Mouse (Mus musculus): Measurements from ENCODE around the gene Erich2.

The Erich2 gene

DNA sequence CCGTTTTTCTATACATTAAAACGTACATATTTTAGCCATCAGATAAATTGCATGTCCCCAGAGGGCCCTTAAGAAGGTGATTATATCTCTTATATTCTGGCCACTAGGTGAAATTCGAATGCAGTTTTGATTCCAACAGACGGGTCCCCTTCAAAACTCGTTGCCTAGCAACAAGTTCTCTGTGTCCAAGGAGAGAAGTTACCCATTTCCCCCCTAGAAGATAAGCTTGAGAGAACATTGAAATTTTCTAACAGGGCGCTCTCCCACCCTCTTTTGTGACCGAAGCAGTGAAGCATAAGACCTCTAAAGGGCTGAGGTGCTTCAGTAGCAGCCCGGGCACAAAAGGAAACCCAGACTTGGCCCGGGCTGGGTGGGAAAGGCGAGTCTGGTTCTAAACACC, at the start of gene Erich2:
TSS of gene Erich2 (plus strand) at position 324 of the 400 bp plus-strand sequence.
- no peak for DNase-seq (ENCODE audit: low read depth, low spot score)

DNA sequence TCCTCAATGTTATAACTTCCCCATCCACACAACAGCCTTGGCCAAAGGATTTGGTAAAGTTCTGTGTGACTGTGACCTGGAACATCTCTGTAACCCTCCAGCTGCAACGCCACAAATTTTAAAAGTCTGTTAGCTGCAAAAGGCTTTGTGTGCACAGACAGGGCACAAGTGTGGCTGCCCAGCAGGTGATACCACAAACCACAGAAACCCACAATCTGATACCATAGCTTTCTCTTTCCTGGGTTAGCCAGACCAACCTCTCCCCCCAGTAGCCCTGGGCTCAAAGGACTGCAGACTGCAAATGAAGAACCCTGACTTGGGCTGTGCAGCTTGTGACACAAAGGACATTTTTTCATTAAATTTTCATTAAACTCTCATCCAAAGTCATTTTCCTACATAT, 45.0 kb upstream of the Erich2 start:
- no peak for DNase-seq (ENCODE audit: low read depth, low spot score)

DNA sequence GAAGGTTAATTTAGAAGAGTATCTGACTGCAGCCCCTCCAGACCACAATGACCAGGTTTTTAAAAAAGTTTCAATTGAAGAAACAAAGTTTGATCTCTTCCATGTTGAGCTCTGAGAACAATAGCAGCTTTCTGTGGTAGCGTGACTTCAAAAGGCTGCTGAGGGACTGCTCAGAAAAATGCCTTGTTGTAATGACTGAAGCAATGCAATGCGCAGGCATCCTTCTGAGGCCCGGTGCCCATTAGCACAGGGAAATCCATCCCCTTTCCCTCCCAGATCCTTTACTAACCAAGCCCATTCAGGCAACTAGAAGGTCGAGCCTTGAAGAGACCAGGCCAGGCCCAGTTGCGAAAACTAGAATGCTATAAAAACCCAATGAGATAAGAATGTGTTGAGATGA, 37.5 kb upstream of the Erich2 start:
- no peak for DNase-seq (ENCODE audit: low read depth, low spot score)

DNA sequence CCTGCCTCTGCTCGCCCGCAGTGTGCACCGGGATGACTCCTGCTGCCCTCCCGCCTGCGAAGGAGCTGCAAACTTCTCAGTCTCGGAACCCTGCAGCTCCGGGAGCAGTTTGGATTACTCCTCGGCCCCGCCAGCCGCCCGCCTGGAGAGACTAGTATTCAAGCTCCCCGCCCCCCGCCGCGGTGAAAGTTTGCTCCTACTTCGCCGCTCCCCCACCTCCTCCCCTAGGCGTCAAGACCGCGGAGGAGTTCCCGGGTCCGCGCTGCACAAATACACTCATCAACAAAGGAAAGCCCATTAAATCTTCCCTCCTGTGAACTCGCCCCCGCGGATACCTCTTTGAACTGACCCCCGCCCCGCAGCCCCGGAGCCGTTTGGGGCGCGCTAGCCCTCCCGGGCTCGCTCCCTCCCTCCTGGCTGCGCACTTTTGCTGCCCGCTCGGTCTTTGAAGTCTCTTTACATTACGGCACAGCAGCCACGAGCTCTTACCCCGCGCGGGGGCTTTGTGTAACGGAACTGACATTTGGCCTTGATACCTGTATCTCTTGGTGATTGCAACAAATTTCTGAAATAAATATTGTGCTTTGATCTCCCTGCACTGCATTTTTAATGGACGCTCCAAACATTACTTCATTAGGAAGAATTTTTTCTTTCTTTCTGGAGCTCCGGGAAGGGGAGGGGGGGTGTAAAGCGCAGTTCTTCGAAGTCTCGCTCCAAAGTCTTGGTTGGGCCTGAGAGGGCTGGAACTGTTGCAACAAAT, 36.6 kb upstream of the Erich2 start:
- no peak for DNase-seq (ENCODE audit: low read depth, low spot score)

DNA sequence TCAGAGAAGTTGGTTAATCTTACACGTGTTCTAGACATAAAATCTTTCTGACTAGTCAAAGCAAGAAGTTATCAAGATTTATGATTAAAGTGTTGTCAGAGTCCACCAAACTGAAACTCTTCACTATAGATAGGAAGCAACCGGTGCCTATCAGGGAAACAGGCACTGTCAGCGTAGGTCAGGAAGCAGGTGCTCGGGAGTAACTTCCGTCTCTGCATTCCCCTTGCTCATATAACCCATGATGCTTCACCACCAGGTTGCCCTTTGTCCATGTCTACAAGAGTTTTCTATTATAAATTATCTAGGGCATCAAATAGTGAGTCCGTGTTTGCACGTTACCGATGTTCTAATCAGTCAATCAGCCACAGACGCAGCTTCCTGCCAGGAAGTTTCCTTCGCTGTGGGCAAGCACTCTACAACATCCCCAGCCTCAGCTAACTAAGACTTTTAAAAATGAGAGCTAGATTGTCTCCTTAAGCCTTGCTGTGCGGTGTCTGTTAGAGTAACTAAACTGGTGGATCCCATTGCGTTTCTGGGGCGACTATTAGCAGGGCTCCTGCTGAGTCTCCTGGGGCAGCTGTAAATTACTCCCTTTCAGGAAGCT, 10.8 kb upstream of the Erich2 start:
- no peak for DNase-seq (ENCODE audit: low read depth, low spot score)

DNA sequence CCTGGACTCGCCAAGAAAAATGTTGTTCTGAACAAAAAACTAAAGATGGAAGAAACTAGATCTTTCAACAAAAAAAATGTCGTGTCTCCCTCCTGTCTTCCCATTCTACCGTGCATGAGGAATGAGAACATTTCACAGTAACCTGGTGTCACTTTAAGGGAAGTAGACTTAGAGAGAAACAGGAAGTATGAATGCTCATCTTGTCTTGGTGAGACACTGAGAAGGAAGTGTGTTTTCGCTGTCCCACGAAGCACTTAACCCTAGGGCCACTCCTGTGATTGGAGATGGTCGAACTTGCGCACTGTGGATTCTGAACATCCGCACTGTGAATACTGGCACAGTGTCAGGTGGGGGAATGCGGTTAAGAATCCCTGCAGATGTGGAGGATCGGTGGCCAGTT, 5.2 kb upstream of the Erich2 start:
- peak; percentile 22 for DNase-seq (ENCODE audit: low read depth, low spot score)

DNA sequence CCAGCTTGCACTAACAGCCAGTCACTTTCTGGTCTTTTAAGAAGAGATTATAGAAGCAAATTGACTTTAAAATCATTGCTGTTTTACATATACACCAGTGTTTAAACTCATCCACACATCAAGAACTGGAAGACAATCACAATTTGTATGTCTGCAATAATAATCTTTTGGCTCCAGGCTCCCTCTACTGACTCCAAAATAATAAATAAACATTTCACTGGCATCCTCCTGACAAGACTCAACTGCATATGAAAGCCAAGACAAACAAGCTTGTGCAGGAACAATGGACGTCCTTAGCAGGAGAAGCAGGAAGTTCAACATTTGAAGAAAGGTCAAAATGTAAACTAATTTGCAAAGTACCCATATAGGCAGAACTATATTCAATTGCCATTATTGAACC, 3.4 kb upstream of the Erich2 start:
- DNase-seq (ENCODE audit: low read depth, low spot score) = no peak

DNA sequence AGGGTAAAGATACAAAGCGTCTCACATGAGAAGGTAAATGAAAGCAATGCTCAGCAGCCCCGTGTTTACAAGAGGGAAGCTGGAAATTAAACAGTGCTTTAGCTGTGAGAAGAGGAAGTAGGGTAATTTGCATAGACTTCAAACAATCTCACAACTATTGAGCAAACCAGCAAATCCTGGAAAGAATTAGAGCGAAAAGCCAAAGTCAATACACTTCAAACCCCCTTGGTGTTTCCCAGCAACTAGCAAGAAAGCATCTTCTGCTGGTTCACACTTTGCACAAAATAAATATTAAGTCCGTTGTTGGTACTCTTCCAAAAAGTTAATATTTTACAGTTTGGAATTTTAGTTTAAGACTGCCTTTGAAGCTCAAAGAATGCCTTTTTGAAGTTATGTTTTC, 2.7 kb upstream of the Erich2 start:
- peak; percentile 48 for DNase-seq (ENCODE audit: low read depth, low spot score)

DNA sequence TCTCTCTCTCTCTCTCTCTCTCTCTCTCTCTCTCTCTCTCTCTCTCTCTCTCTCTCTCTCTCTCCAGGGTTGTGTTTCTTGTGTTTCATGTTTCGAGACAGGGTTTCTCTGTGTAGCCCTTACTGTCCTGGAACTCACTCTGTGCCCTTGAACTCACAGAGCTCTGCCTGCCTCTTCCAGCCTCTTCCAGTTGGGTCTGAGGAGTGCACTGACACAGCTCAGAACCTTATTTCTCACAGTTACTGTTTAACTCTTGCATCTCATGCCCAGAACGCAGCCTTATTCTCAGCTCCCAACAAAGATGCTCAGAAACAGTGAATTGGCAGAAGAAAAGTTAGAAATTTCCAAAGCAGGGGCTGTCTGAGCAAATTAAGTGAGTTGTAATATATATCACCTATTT, 2.2 kb upstream of the Erich2 start:
- DNase-seq (ENCODE audit: low read depth, low spot score) = no peak

DNA sequence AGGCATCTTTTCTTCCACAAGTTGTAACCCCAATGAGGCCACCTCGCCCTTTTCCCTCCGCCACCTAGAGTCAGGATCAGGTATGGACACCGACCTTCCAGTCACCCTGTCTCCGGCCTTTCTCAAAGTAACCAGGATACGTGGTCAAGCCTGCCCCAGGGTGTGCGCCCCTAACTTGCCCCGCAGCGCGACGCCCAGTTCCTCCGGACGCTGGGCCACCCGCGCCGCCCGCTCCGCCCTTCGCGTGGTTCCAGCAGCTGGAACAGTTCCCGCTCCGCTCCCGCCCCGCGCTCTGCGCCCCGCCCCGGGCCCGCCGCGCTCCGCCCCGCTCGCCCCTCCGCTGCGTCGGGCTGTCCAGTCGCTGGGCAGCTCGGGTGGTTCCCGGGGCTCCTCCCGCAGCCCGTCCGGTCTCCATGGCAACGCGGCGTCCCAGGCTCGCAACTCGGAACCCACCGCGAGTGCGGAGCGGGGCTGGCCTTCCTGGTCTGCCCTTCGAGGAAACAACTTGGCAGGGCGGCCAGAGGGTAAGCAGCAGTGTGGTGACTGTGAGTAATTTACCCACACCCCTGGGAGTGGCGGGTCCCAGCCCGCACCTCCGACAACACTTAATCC, 508 bp downstream of the Erich2 start:
- no peak for DNase-seq (ENCODE audit: low read depth, low spot score)

DNA sequence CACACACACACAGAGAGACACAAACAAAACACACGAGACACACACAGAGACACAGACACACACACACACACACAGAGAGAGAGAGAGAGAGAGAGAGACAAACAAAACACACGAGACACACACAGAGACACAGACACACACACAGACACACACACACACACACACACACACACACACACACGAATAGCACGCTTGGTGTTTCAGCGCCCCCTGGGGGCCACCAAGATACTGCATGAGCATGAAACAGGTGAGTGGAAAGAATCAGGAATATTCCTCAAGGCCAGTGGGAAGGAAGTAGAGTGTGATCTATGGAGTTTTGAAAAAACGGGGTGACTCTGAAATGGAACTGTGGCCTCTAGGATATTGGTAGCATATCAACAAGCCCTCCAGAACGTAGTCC, 29.7 kb downstream of the Erich2 start:
- DNase-seq (ENCODE audit: low read depth, low spot score) = peak; percentile 51

DNA sequence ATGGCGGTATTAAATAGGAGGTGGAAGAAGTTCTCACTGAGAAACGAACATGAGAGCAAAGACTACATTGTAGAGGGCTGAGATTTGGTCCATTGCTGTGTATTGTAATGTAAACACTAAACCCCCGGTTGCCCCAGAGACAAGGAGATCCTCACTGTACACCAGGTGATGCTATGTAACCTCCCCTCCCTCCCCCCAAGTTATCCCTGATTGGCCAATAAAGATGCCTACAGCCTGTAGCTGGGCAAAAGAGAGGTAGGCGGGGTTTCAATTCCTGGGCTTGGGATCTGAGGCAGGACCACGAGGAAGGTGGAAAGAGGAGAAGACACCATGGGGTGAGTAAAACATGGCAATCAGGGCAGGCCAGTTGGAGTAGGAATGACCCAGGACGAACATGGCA, 42.1 kb downstream of the Erich2 start:
- no peak for DNase-seq (ENCODE audit: low read depth, low spot score)

DNA sequence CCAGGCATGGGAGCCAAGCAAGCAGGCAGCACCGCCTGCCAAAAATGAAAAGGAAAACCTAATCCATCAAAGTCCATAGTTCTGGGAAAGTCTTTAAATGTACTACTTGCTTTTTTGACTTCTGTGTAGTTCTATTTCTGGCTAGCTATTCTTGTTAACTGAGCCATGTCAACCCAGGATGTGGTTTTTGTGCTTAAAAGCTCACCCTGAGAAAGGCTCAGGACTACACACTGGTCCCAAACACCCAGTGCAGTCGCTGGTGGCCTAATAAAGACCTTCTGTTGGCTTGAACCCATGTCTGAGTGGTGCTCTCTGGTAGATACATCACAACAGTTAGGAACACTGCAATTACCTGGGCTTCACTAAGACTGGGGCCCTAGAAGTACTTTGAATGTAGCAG, 42.8 kb downstream of the Erich2 start:
- no peak for DNase-seq (ENCODE audit: low read depth, low spot score)

DNA sequence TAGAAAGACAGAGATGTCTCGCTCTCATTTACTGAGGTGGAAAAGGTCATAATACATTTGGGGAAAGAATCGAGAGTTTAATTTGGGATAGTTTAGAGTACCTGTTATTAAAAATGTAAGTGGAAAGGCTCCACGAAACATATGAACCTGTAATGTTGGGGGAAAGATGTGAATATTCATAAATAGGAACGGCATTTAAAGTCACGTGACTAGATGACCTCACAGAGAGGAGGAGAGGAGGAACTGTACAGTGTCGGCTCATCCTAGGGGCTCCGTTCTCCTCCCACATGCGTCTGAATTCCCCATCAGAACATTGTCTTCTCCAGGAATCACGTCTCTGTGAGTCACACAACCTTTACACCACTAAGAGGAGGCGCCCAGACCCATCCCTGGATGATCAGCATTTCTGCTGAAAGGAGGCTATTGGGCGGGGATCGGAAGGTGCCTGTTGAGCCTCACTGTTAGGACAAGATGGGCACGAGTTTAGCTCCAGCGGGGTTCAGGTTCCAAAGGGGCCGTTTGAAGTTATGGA, 43.5 kb downstream of the Erich2 start:
- DNase-seq (ENCODE audit: low read depth, low spot score) = no peak

DNA sequence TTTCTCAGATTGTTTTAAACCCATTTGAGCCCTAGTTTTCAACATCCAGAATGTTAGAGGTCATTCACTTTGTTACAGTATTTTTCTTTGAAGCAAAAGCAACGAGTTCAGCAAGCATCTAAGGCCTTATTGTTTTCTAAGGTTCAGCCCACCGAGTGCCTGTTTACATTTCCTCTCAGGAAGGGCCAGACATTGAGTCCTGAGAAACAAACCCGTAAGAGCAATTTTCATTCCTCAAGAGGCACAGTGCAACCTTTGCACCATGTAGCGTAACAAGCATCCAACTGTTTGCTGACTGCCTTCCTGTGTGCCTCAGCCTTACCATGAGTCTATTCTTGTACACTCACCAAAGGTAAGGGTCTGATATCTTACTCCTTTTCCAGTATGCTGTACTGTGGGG, 44.2 kb downstream of the Erich2 start, which contains the start of gene Gad1:
TSS of gene Gad1 (plus strand) at position 301 of the 400 bp plus-strand sequence.
- no peak for DNase-seq (ENCODE audit: low read depth, low spot score)

DNA sequence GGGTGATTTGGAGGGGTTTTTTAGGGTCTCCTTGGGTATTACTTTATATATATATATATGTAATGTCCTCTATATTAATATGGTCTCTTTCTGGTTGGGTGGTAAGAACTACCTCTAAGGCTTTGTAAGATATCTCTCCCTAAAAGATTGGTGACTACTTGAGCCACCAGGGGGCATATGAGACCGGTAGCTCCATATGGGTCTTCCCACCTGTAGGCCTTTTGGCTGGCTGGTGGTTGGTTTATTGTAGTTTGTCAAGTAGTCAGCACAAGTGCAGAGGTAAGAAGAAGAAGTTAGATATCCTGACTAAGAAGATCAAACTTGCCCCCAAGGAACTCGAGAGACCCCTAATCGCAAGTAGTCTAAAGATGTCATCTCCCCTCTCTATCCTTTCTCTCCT, 45.2 kb downstream of the Erich2 start:
- DNase-seq (ENCODE audit: low read depth, low spot score) = peak; percentile 46

DNA sequence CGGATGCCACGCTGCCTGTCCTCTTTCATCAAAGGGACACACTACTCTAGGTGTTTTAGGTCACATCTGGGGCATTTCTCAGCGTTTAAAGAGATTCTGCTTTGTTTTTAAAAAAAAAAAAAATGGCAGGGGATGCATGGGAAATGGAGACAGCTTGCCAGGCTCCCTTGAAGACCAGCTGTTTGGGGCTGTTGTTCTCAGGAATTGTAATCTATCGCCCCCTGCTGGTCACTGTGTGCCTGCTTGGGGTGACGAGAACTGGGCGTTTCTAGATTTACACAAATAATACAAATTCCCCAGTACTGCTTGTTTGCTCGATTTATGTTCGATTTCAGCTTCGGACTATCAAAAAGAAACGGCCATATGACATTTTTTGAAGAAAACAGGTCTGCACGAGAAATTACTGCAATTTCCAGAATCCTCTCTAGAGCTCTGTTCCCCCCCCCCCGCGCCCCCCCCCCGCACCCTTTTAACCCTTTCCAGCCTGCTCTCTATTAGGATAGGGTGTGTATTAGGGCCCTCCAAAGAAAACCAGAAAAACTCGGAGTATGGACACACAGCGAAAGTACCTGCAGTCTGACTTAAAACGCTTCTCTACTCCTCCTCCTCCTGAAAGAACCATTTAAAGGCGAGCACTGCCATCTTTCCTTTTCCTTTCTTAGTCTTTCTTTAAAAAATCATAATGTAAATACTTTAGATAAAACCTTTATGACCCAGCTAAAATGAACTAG, 49.7 kb downstream of the Erich2 start:
- peak; percentile 90 for DNase-seq (ENCODE audit: low read depth, low spot score)

DNA sequence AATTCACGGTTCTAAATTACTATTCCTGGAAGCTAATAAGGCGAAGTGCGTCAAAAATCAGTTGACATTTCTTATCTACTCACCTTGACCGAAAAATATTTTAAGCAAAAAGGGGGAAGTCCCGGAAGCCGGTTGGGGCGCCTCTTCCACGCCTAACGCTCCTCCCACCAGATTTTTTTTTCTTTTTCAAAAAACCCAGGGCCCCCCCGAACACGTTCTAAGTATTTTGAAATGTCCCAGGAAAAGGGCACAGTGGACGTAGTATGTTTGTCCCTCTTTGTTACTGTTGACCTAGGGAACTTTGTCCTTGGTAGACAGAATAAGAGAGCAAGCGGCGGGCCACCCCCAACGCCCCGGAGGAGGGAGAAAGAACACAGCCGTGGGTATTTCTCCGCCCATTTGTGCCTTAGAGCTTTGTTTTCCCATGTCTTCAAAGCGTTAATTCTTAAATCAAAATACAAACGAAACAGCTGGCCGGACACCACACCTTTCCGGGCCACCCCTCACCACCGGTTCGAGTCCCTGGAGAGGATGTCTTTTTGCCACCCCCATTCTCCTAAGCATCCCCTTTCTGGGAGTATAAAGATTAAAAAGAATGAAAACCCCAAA, 50.3 kb downstream of the Erich2 start:
- DNase-seq (ENCODE audit: low read depth, low spot score) = peak; percentile 87

DNA sequence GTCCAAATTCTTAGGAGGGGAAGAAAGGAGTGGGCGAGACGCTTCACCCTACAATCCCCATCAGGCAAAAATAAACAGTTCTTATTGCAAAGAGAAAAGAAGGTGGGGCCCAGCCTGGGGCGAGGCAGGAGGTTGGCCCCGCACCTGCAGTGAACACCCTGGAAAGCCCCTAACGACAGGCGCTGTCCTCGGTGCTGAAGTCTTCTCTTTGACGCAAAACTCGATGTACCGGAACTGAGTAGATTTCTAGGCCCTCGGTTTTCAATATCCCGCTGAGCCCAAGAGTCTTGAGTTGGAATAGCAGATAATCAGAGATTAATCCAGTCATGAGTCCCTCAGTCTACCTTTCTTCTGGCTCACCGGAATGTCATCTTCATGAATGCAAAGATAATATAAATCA, 50.9 kb downstream of the Erich2 start:
- DNase-seq (ENCODE audit: low read depth, low spot score) = peak; percentile 93

DNA sequence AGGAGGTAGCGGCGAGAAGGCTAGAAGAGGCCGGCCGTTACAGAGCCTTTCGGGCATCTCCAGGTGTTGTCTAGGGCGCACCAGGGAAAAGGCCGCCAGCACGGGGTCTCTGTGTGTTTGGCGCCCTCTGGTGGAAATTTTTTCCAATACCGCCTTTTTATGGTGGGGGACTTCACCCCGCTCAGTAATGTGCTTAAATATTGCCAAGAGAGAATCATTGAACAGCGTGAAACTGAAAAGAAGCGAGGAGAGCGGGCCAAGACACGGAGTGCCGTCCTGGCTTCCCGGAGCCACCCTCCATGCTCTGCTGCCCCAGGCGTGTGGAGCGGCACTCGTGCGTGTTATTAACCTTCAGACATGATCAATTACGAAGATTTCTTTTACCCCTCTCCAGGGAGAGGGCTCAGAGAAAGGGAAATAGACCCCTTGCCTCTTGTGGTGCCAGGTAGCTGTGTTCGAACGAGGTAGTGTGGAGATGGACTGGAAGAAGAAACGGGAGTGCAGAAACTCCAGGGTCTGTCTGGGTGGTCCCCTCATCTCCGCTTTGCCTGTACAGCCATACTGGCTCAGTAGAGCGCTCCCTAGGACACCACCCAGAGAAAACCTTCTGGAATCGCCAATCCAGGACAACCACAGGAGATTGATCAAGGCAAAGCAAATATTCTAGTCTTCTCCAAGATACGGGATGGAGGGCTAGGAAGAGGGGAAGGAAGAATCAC, 52.6 kb downstream of the Erich2 start:
- DNase-seq (ENCODE audit: low read depth, low spot score) = peak; percentile 76

DNA sequence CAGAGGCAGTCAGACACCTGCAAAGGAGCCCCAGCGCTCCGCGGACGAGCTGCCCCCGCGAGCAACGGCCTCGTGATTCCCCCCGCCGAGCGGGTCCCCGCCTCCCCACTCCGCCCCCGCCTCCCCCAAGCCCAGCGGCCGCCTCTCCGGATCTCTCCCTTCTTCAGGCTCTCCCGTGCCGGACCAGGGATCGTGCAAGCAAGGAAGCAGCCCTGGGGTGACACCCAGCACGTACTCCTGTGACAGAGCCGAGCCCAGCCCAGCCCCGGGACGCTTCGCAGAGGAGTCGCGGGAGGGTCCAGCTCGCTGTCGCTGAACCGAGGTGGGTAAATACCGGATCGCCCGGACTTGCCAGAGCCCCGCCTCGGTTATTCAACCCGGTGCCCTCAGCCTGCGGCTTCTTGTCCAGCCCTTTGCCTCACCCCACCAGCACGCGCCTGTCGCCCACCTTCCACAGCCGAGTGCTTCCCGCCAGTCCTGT, 53.4 kb downstream of the Erich2 start:
- DNase-seq (ENCODE audit: low read depth, low spot score) = no peak
